Mouse (Mus musculus) B cell, adult 2 months (primary cell): ENCODE data around the gene Sh2d2a.
"Not testable (repeated sequence)": the region's sequence is repeated elsewhere in the genome, so short reads cannot be mapped to it uniquely, and the experiment has no call there.

Experiments
- DNase-seq, 2 experiments: peaks; one replicate each; pipeline ENCODE4 v3.0.0; 2022

Gene Sh2d2a

GRCm38 (mm10) chr3:87846650-87847110 is at the start of gene Sh2d2a:
Gene Sh2d2a (plus strand): TSS chr3:87846755.
- peak; percentile 52 to 56 for DNase-seq

GRCm38 (mm10) chr3:87801681-87802080 is 44.9 kb upstream of the Sh2d2a start:
- DNase-seq, result no peak

- peak in 1 of 2 experiments; percentile 29 for DNase-seq
These were observed 42.4 kb upstream of the Sh2d2a start for GRCm38 (mm10) chr3:87804038-87804677.

GRCm38 (mm10) chr3:87809322-87809962 is 37.1 kb upstream of the Sh2d2a start:
- DNase-seq, result no peak

GRCm38 (mm10) chr3:87811297-87811696 is 35.3 kb upstream of the Sh2d2a start:
- DNase-seq, result no peak

GRCm38 (mm10) chr3:87812413-87812812 is 34.1 kb upstream of the Sh2d2a start:
- DNase-seq, result no peak

GRCm38 (mm10) chr3:87812873-87813272 is 33.7 kb upstream of the Sh2d2a start:
- DNase-seq, result no peak

- no peak for DNase-seq
These were observed 30.4 kb upstream of the Sh2d2a start for GRCm38 (mm10) chr3:87816166-87816565.

- peak; percentile 80 to 81 for DNase-seq
These were observed 29.9 kb upstream of the Sh2d2a start for GRCm38 (mm10) chr3:87816646-87817093.

GRCm38 (mm10) chr3:87818226-87818625 is 28.3 kb upstream of the Sh2d2a start:
- DNase-seq, result no peak

- not testable (repeated sequence) for DNase-seq
These were observed 22.3 kb upstream of the Sh2d2a start, which contains the start of gene Pear1 for GRCm38 (mm10) chr3:87824206-87824605. Gene Pear1 (minus strand): TSS chr3:87824306.

- no peak for DNase-seq
These were observed 18.1 kb upstream of the Sh2d2a start for GRCm38 (mm10) chr3:87828435-87828834.

- no peak for DNase-seq
These were observed 17.5 kb upstream of the Sh2d2a start for GRCm38 (mm10) chr3:87829025-87829424.

GRCm38 (mm10) chr3:87832109-87832859 is 14.3 kb upstream of the Sh2d2a start:
- DNase-seq, result no peak

- peak in 1 of 2 experiments; percentile 24 for DNase-seq
These were observed 13.1 kb upstream of the Sh2d2a start for GRCm38 (mm10) chr3:87833482-87833881.

- peak; percentile 81 to 83 for DNase-seq
These were observed 7.9 kb upstream of the Sh2d2a start for GRCm38 (mm10) chr3:87838622-87839021.

- no peak for DNase-seq
These were observed 5.7 kb upstream of the Sh2d2a start for GRCm38 (mm10) chr3:87840858-87841257.

- no peak for DNase-seq
These were observed 1.6 kb upstream of the Sh2d2a start for GRCm38 (mm10) chr3:87844981-87845380.

GRCm38 (mm10) chr3:87846186-87846585 is 369 bp upstream of the Sh2d2a start:
- no peak for DNase-seq

GRCm38 (mm10) chr3:87847680-87848079 is 1.1 kb downstream of the Sh2d2a start:
- DNase-seq, result no peak

- no peak for DNase-seq
These were observed 2.6 kb downstream of the Sh2d2a start for GRCm38 (mm10) chr3:87849117-87849516.

GRCm38 (mm10) chr3:87854795-87855568 is 8.4 kb downstream of the Sh2d2a start:
- no peak for DNase-seq

GRCm38 (mm10) chr3:87855936-87856335 is 9.4 kb downstream of the Sh2d2a start:
- no peak for DNase-seq
